Mouse (Mus musculus) inflammation-experienced regulatory T-cells, adult 16 weeks (primary cell): ENCODE measurements around the gene Bcl2l1. TPM values are rescaled to one million over a fixed set of nuclear protein-coding genes. Genes with fewer than 3 reads are reported as not detected.

Source experiments
- polyA plus RNA-seq: library from polyadenylated mRNA; unstranded; fragments of 100-300 nt; shearing (Covaris generic); gene quantifications from one replicate; pipeline ENCODE4 v1.2.1, GENCODE M21; 2017

Bcl2l1 gene
- 76.0 TPM for polyA plus RNA-seq

DNA sequence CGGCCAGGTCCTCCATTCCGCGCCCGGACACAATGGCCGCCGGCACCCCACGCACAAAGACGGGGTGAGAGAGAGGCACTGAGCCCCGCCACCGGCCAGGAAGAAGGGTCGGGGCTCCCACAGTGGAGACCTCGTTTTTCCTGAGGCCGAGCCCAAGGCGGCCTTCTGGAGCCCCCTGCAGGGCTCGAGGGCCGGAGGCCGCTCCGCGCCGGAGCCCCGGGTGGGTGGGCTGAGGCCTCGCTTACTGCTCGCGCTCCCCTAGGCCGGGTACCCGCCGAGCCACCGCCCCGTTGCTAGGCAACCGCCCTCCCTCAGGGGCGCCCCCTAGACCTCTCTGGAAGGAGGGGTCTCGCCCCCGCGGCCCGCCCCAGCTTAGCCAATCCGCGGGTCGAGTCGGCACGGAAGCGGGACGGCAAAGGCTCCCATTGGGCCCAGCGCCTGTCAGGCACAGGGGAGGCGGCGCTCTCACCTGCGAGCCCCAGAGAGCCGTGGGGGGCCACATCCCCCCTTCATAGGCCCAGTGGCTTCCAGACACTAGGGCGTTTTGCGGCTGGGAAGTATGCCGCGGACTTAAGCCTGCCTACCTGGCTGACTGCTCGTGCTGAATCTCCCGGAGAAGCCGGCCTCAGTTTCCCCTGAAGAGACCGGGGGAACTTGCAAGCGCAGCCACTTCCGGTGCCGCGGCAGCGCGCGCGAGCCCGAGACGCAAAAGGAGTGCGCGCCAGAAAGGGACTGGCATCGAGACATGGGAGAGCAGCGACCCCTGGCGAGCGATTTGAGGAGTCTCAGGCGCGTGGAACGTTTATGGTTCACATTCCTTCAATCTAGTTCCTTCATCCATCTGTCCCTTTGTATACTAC lies at the start of gene Bcl2l1:
Bcl2l1 (minus strand) TSS at position 710 of the 860 bp plus-strand sequence.

GRCm38 (mm10) chr2:152847815-152848302 lies 16.3 kb upstream of the Bcl2l1 start, which contains the start of gene Tpx2:
Gene Tpx2, plus strand, starts transcription at chr2:152847964.

GRCm38 (mm10) chr2:152753944-152754711 lies 77.4 kb downstream of the Bcl2l1 start, which contains the start of gene Cox4i2:
Gene Cox4i2, plus strand, starts transcription at chr2:152754173.

GRCm38 (mm10) chr2:152736090-152736601 lies 95.4 kb downstream of the Bcl2l1 start, which contains the start of gene Id1:
Gene Id1, plus strand, starts transcription at chr2:152736251.

Other genes starting within 250 kb of the Bcl2l1 start
- gene Defb45, start 232.3 kb downstream of the Bcl2l1 start, polyA plus RNA-seq: not detected
- not detected for gene Defb36, start 227.4 kb downstream of the Bcl2l1 start, polyA plus RNA-seq
- not detected for gene Defb25, start 208.7 kb downstream of the Bcl2l1 start, polyA plus RNA-seq
- not detected for gene Rem1, start 204.8 kb downstream of the Bcl2l1 start, polyA plus RNA-seq
- gene H13, start 162.3 kb downstream of the Bcl2l1 start, polyA plus RNA-seq: 69.2 TPM
- gene Mcts2, start 144.7 kb downstream of the Bcl2l1 start, polyA plus RNA-seq: 3.0 TPM
- not detected for gene Id1, start 95.5 kb downstream of the Bcl2l1 start, polyA plus RNA-seq
- gene Cox4i2, start 77.6 kb downstream of the Bcl2l1 start, polyA plus RNA-seq: 0.41 TPM
- 6.2 TPM for gene Tpx2, start 16.2 kb upstream of the Bcl2l1 start, polyA plus RNA-seq
- gene Mylk2, start 79.6 kb upstream of the Bcl2l1 start, polyA plus RNA-seq: not detected
- not detected for gene Foxs1, start 101.5 kb upstream of the Bcl2l1 start, polyA plus RNA-seq
- not detected for gene Dusp15, start 120.0 kb upstream of the Bcl2l1 start, polyA plus RNA-seq
- gene Ttll9, start 130.8 kb upstream of the Bcl2l1 start, polyA plus RNA-seq: 1.0 TPM
- 200 TPM for gene Pdrg1, start 183.7 kb upstream of the Bcl2l1 start, polyA plus RNA-seq
- gene Xkr7, start 200.1 kb upstream of the Bcl2l1 start, polyA plus RNA-seq: not detected
- not detected for gene Ccm2l, start 234.2 kb upstream of the Bcl2l1 start, polyA plus RNA-seq